Mouse (Mus musculus) natural killer cell, adult 2 months (primary cell): Measurements from ENCODE around the gene Spata31d1a.
A peak's percentile ranks its signal among the peaks of the same experiment; 100 is the strongest.
"Not testable (repeated sequence)": the region's sequence is repeated elsewhere in the genome, so short reads cannot be mapped to it uniquely, and the experiment has no call there.

Experiments used
- DNase-seq, 2 experiments: peaks; one replicate each; pipeline ENCODE4 v3.0.0; 2022; ENCODE audit warnings: low spot score in 2 of 2

Spata31d1a gene

GRCm38 (mm10) chr13:59710230-59710629, at the start of gene Spata31d1a:
Gene Spata31d1a (minus strand): TSS chr13:59710330.
- DNase-seq, result no peak

GRCm38 (mm10) chr13:59756906-59757305, 46.8 kb upstream of the Spata31d1a start:
- DNase-seq, result peak in 1 of 2 experiments; percentile 10

- no peak for DNase-seq
These were observed 40.2 kb upstream of the Spata31d1a start for GRCm38 (mm10) chr13:59750310-59750709.

GRCm38 (mm10) chr13:59746711-59747110, 36.6 kb upstream of the Spata31d1a start, which contains the start of gene 1700014D04Rik:
Gene 1700014D04Rik (minus strand): TSS chr13:59746752.
- no peak for DNase-seq

GRCm38 (mm10) chr13:59746164-59746563, 36.0 kb upstream of the Spata31d1a start:
- no peak for DNase-seq

- no peak for DNase-seq
These were observed 35.3 kb upstream of the Spata31d1a start for GRCm38 (mm10) chr13:59745462-59745861.

- DNase-seq, result peak in 1 of 2 experiments; percentile 12
These were observed 31.6 kb upstream of the Spata31d1a start for GRCm38 (mm10) chr13:59741697-59742096.

GRCm38 (mm10) chr13:59741096-59741495, 31.0 kb upstream of the Spata31d1a start:
- DNase-seq, result no peak

- DNase-seq, result no peak
These were observed 29.3 kb upstream of the Spata31d1a start for GRCm38 (mm10) chr13:59739397-59739796.

GRCm38 (mm10) chr13:59738455-59738854, 28.3 kb upstream of the Spata31d1a start:
- DNase-seq, result no peak

GRCm38 (mm10) chr13:59735190-59735589, 25.1 kb upstream of the Spata31d1a start:
- DNase-seq, result no peak

- DNase-seq, result not testable (repeated sequence)
These were observed 24.2 kb upstream of the Spata31d1a start for GRCm38 (mm10) chr13:59734347-59734746.

- no peak for DNase-seq
These were observed 23.8 kb upstream of the Spata31d1a start for GRCm38 (mm10) chr13:59733936-59734335.

GRCm38 (mm10) chr13:59731652-59732051, 21.5 kb upstream of the Spata31d1a start, which contains the start of gene Spata31d1d:
Gene Spata31d1d (minus strand): TSS chr13:59731752.
- no peak for DNase-seq

- DNase-seq, result peak; percentile 64 to 81
These were observed 18.4 kb upstream of the Spata31d1a start for GRCm38 (mm10) chr13:59728378-59729093.

GRCm38 (mm10) chr13:59726139-59726867, 16.2 kb upstream of the Spata31d1a start:
- DNase-seq, result no peak

GRCm38 (mm10) chr13:59722089-59722488, 12.0 kb upstream of the Spata31d1a start:
- DNase-seq, result not testable (repeated sequence)

- no peak for DNase-seq
These were observed 9.3 kb upstream of the Spata31d1a start for GRCm38 (mm10) chr13:59719475-59719874.

- DNase-seq, result not testable (repeated sequence)
These were observed 8.8 kb upstream of the Spata31d1a start for GRCm38 (mm10) chr13:59718857-59719440.

- DNase-seq, result no peak
These were observed 3.6 kb upstream of the Spata31d1a start for GRCm38 (mm10) chr13:59713710-59714109.

- not testable (repeated sequence) for DNase-seq
These were observed 1.9 kb upstream of the Spata31d1a start, which contains the start of gene Spata31d1b for GRCm38 (mm10) chr13:59711984-59712383. Gene Spata31d1b (plus strand): TSS chr13:59712284.

- DNase-seq, result no peak
These were observed 5.6 kb downstream of the Spata31d1a start for GRCm38 (mm10) chr13:59704562-59704961.
